Mouse (Mus musculus) liver, postnatal 0 days (tissue): ENCODE measurements at regions not wholly inside any gene's neighbourhood (a gene's known extent, or its start where the extent isn't known, plus 50 kb on each side); places are given as distances from the start of the nearest gene placed in this dataset.

Experiments used
- CTCF ChIP-seq: sonication (generic); IDR thresholded peaks from 2 replicates; pipeline ENCODE4 v1.5.1; 2016; ENCODE audit warnings: antibody characterized with exemption, low read depth
- EP300 ChIP-seq: IDR thresholded peaks from 2 replicates; pipeline ENCODE4 v1.6.1; 2016; ENCODE audit warnings: antibody characterized with exemption, low read depth, mild to moderate bottlenecking

DNA sequence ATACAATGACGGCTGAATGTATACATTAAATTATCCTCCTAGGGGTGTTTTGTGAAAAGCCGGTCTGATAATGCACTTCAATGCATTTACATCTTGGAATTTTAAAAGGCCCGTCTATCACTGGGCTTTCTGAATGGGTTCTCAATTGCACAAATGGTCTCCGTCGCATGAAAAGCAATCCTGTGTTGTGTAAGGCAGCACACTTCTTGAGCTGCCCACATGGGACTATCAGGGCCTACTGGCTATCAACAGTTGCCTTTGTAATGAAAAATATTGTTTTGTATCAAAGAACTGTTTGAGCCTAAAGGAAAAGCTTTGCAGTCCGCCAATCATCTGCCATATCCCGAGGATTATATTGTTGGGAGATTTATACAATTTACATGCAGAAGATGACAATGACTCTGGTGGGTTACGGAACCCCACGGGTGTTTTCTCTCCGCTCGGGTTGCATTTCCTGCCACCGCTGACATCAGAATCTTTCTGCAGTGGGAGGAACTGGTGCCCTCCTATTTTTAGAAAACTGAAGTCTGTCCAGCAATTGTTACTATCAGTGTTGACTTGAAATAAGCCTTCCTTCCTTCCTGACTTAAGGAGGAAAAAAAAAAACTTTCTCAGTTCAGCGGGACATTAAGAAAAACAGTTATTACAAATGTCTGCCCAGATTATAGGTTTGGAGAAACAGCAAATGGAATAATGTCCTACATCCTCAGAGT, 118.7 kb downstream of the Tmem26 start:
- TF ChIP-seq CTCF = no peak
- peak; percentile 43; the same call in 1 of the 2 replicates for TF ChIP-seq EP300
